Mouse (Mus musculus) C2C12 (cell line): ENCODE measurements at regions not wholly inside any gene's neighbourhood (a gene's known extent, or its start where the extent isn't known, plus 50 kb on each side); places are given as distances from the start of the nearest gene placed in this dataset.

Experiments
- CEBPB ChIP-seq: IDR thresholded peaks from one replicate; pipeline ENCODE4 v1.6.1; 2011; ENCODE audit warnings: low read depth, mild to moderate bottlenecking, control low read depth, moderate library complexity
- CTCF ChIP-seq: IDR thresholded peaks from one replicate; pipeline ENCODE4 v1.5.1; 2011; ENCODE audit not compliant: control insufficient read depth, insufficient read depth, insufficient read length
- MAX ChIP-seq: IDR thresholded peaks from one replicate; pipeline ENCODE4 v1.6.1; 2011; ENCODE audit warnings: mild to moderate bottlenecking, control low read depth
- MYOD1 ChIP-seq: IDR thresholded peaks from one replicate; pipeline ENCODE4 v1.6.1; 2011; ENCODE audit warnings: low read depth; ENCODE audit not compliant: control insufficient read depth, insufficient read length
- USF1 ChIP-seq: IDR thresholded peaks from one replicate; pipeline ENCODE4 v1.6.1; 2011; ENCODE audit warnings: low read depth, mild to moderate bottlenecking, control low read depth, moderate library complexity

GRCm38 (mm10) chr12:73837036-73837435, 64.1 kb upstream of the Hif1a start:
- TF ChIP-seq USF1 (no peak), CTCF (no peak), MAX (no peak), CEBPB (no peak), MYOD1 (no peak)
